ENCODE assay signal across 8 mouse cellular contexts in the genomic region with DNA sequence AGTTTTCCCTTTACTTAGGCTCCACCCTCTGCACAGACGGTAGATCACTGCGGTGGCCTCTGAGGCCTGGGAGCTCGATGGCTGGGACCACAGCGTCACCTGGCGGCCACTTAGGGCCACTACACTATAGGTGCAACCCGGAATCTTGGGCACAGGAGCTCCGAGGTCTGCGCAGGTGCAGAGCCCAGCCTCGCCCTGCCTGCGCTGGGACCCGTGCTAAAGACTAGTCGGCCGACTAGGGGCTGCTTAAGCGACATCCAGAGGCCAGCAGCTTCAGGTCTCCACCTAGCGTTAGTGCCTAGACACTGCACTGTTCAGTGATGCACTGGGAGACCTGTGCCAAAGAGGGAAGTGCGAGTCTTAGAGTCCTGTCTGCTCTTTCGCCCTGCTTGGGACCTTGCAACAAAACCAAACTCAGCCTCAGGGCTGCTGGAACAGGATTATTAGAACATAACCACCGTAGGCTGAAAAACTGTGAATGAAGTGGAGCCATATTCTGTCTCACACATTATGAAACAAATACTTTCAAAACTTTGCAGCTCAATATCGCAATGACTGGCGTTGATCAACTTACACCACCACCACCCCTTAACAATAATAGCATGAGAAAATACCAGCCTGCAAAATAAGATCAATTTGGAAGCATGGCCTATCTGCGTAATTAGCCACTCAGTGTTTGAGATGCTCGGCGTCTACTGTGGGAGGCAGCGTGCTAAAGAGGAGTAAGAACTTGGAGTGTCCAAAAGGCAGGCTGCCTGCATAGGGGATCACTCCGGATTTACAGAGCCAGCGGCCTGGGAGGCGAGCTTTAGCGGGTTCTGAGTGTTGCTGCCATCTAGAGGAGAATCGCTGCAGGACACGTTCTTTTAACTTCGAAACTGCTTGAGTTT. TPM values are rescaled to one million over a fixed set of nuclear protein-coding genes. Genes with fewer than 3 reads are reported as not detected.
DNase-seq lines count a peak whose midpoint lies in the region; ATAC-seq and TF ChIP-seq lines count a peak whose summit lies in the region.

No protein-coding gene starts in this region.

- no peak overlapping the region for H3K4me3 ChIP-seq in forebrain, embryonic 11.5 days (ENCODE audit: low read depth, low read length)
- H3K4me3 ChIP-seq in heart, embryonic 16.5 days (ENCODE audit: low read length) = peak overlapping the region; percentile 40
- H3K4me3 ChIP-seq in liver, embryonic 15.5 days (replicated peaks) = peak overlapping the region; percentile 41
- H3K4me3 ChIP-seq in neural tube, embryonic 12.5 days = no peak overlapping the region
- peak overlapping the region; percentile 32 for H3K4me3 ChIP-seq in stomach, postnatal 0 days (ENCODE audit: low read depth, low read length)

- no peaks in the 10 kb centered on the region for H3K36me3 ChIP-seq in forebrain, embryonic 11.5 days (ENCODE audit: control insufficient read depth, insufficient read depth, low read length)
- no peaks in the 10 kb centered on the region for H3K36me3 ChIP-seq in heart, embryonic 16.5 days (ENCODE audit: control insufficient read depth, insufficient read depth)
- H3K36me3 ChIP-seq in liver, embryonic 15.5 days (replicated peaks) = no peaks in the 10 kb centered on the region
- H3K36me3 ChIP-seq in neural tube, embryonic 12.5 days = no peaks in the 10 kb centered on the region
- no peaks in the 10 kb centered on the region for H3K36me3 ChIP-seq in stomach, postnatal 0 days (ENCODE audit: control insufficient read depth, insufficient read depth, low read length)

- peak; percentile 95 for TF ChIP-seq CTCF in stomach, postnatal 0 days (IDR thresholded peaks at IDR 0.05; ENCODE audit: low read depth)

- peak; percentile 96 for ATAC-seq in CD4-positive, CD25-positive, alpha-beta regulatory T cell, adult 4 months
- peak; percentile 95 for ATAC-seq in forebrain, embryonic 11.5 days (replicated peaks; ENCODE audit: low FRiP score)
- ATAC-seq in heart, embryonic 16.5 days (replicated peaks; ENCODE audit: extremely low read depth, insufficient read depth, low FRiP score) = peak; percentile 91
- peak; percentile 97 for ATAC-seq in liver, embryonic 15.5 days (ENCODE audit: insufficient read depth)
- ATAC-seq in neural tube, embryonic 12.5 days (ENCODE audit: low FRiP score, low read depth) = peak; percentile 94
- ATAC-seq in stomach, postnatal 0 days (ENCODE audit: low FRiP score, low TSS enrichment) = peak; percentile 99

- no peak overlapping the region for H3K27ac ChIP-seq in forebrain, embryonic 11.5 days (ENCODE audit: low read depth, low read length)
- H3K27ac ChIP-seq in heart, embryonic 16.5 days (ENCODE audit: low read length) = peak overlapping the region; percentile 36; the same call in 1 of the 2 replicates
- 0 out of 2 replicates have a peak overlapping the region, but pooled peaks have one; percentile 29 for H3K27ac ChIP-seq in liver, embryonic 15.5 days (replicated peaks)
- H3K27ac ChIP-seq in neural tube, embryonic 12.5 days = no peak overlapping the region
- H3K27ac ChIP-seq in stomach, postnatal 0 days (replicated peaks) = peak overlapping the region; percentile 84

- no peak overlapping the region for H3K9ac ChIP-seq in forebrain, embryonic 11.5 days (ENCODE audit: low read length)
- peak overlapping the region; percentile 14; the same call in 1 of the 2 replicates for H3K9ac ChIP-seq in heart, embryonic 16.5 days (ENCODE audit: low read length)
- peak overlapping the region; percentile 29; the same call in 1 of the 2 replicates for H3K9ac ChIP-seq in liver, embryonic 15.5 days
- H3K9ac ChIP-seq in neural tube, embryonic 12.5 days = no peak overlapping the region
- 0 out of 2 replicates have a peak overlapping the region, but pooled peaks have one; percentile 31 for H3K9ac ChIP-seq in stomach, postnatal 0 days (ENCODE audit: low read length)

- H3K27me3 ChIP-seq in forebrain, embryonic 11.5 days (ENCODE audit: control insufficient read depth, insufficient read depth, low read length) = no peaks in the 10 kb centered on the region
- H3K27me3 ChIP-seq in heart, embryonic 16.5 days (ENCODE audit: control insufficient read depth, insufficient read depth, low read length) = no peaks in the 10 kb centered on the region
- peaks cover 4% of the 10 kb centered on the region; the same call in 1 of the 2 replicates for H3K27me3 ChIP-seq in liver, embryonic 15.5 days
- no peaks in the 10 kb centered on the region for H3K27me3 ChIP-seq in neural tube, embryonic 12.5 days (replicated peaks)
- no peaks in the 10 kb centered on the region for H3K27me3 ChIP-seq in stomach, postnatal 0 days (ENCODE audit: control insufficient read depth, insufficient read depth, low read length)

- H3K9me3 ChIP-seq in forebrain, embryonic 11.5 days (ENCODE audit: control insufficient read depth, low read length) = no peaks in the 10 kb centered on the region
- H3K9me3 ChIP-seq in heart, embryonic 16.5 days (replicated peaks; ENCODE audit: control insufficient read depth, low read length) = no peaks in the 10 kb centered on the region
- no peaks in the 10 kb centered on the region for H3K9me3 ChIP-seq in liver, embryonic 15.5 days (replicated peaks)
- H3K9me3 ChIP-seq in neural tube, embryonic 12.5 days = no peaks in the 10 kb centered on the region
- H3K9me3 ChIP-seq in stomach, postnatal 0 days (ENCODE audit: control insufficient read depth, low read length) = no peaks in the 10 kb centered on the region

- no peaks in the 10 kb centered on the region for H3K4me1 ChIP-seq in forebrain, embryonic 11.5 days (replicated peaks; ENCODE audit: control insufficient read depth, insufficient read depth, low read length)
- peaks cover 13% of the 10 kb centered on the region for H3K4me1 ChIP-seq in heart, embryonic 16.5 days (ENCODE audit: control insufficient read depth, insufficient read depth, low read length)
- H3K4me1 ChIP-seq in liver, embryonic 15.5 days (replicated peaks) = peaks cover 17% of the 10 kb centered on the region
- H3K4me1 ChIP-seq in neural tube, embryonic 12.5 days = no peaks in the 10 kb centered on the region
- H3K4me1 ChIP-seq in stomach, postnatal 0 days (replicated peaks; ENCODE audit: control insufficient read depth, insufficient read depth) = no peaks in the 10 kb centered on the region

- DNase-seq in c-Kit-positive CD71-negative TER-119-negative erythroid progenitor cells, embryonic 14.5 days (ENCODE audit: low read depth) = peak; percentile 58
- peak; percentile 91 for DNase-seq in forebrain, embryonic 11.5 days (ENCODE audit: low spot score)
- DNase-seq in kidney, postnatal 36 days = peak; percentile 87 to 91
- DNase-seq in stomach, postnatal 0 days (ENCODE audit: low spot score) = peak; percentile 92

- TF ChIP-seq EP300 in stomach, postnatal 0 days (optimal IDR thresholded peaks at IDR 0.05) = no peak

- H3K4me2 ChIP-seq in forebrain, embryonic 11.5 days (ENCODE audit: low read depth, low read length, severe bottlenecking) = peak overlapping the region; percentile 36; the same call in 1 of the 2 replicates
- H3K4me2 ChIP-seq in heart, embryonic 16.5 days (ENCODE audit: low read depth, low read length) = peak overlapping the region; percentile 64
- peak overlapping the region; percentile 72 for H3K4me2 ChIP-seq in liver, embryonic 15.5 days
- H3K4me2 ChIP-seq in neural tube, embryonic 12.5 days (replicated peaks) = peak overlapping the region; percentile 46
- H3K4me2 ChIP-seq in stomach, postnatal 0 days (replicated peaks; ENCODE audit: low read depth) = peak overlapping the region; percentile 56

- WGBS in forebrain, embryonic 11.5 days = 22% methylated on average over 31 of the region's 31 CpGs
- 17% methylated on average over 31 of the region's 31 CpGs for whole genome bisulfite sequencing in heart, embryonic 16.5 days
- WGBS in liver, embryonic 15.5 days (ENCODE audit: insufficient replicate concordance) = 9% methylated on average over 31 of the region's 31 CpGs
- WGBS in neural tube, embryonic 12.5 days = 18% methylated on average over 31 of the region's 31 CpGs
- WGBS in stomach, postnatal 0 days = 20% methylated on average over 31 of the region's 31 CpGs

RNA-seq across cellular contexts. Expression of a gene that starts 19.8 kb away (rescaled TPM):
- 10 to 100 TPM in 1 of 2 experiments, 1 to 10 TPM in 1; 7.5 to 10.7 TPM for polyA plus RNA-seq in CD4-positive, CD25-positive, alpha-beta regulatory T cell, adult 4 months (2017; shearing (Covaris generic))
- 66.7 and 76.5 TPM in 2 replicates for polyA plus RNA-seq in forebrain, embryonic 11.5 days (2014; fragmentation: Nextera tagmentation; extraction: Ambion mirVana)
- polyA plus RNA-seq in heart, embryonic 16.5 days (2015; fragmentation: Nextera tagmentation; extraction: Ambion mirVana) = 25.1 TPM in 2 replicates
- polyA plus RNA-seq in liver, embryonic 15.5 days (2015; fragmentation: Nextera tagmentation; extraction: Ambion mirVana) = 99.4 and 99.7 TPM in 2 replicates
- polyA plus RNA-seq in neural tube, embryonic 12.5 days (2016; fragmentation: Nextera tagmentation; extraction: Ambion mirVana) = 28.8 and 31.4 TPM in 2 replicates
- polyA plus RNA-seq in stomach, postnatal 0 days (2015; fragmentation: Nextera tagmentation; extraction: Ambion mirVana) = 5.5 and 7.8 TPM in 2 replicates

Comparison
In these comparisons a context has a peak if more than half of its experiments do, and no peak if none do; other contexts are left out.
1. H3K27ac ChIP-seq: peak in heart, embryonic 16.5 days (single experiment), liver, embryonic 15.5 days (single experiment) and stomach, postnatal 0 days (single experiment); none in forebrain, embryonic 11.5 days (single experiment) and neural tube, embryonic 12.5 days (single experiment).
2. H3K4me3 ChIP-seq: peak in heart, embryonic 16.5 days (single experiment), liver, embryonic 15.5 days (single experiment) and stomach, postnatal 0 days (single experiment); none in forebrain, embryonic 11.5 days (single experiment) and neural tube, embryonic 12.5 days (single experiment).
3. H3K9ac ChIP-seq: peak in heart, embryonic 16.5 days (single experiment), liver, embryonic 15.5 days (single experiment) and stomach, postnatal 0 days (single experiment); none in forebrain, embryonic 11.5 days (single experiment) and neural tube, embryonic 12.5 days (single experiment).
4. Peak in every context shown above with its lines, with median percentiles within 50 percentile points of each other: ATAC-seq, DNase-seq and H3K4me2 ChIP-seq.